Mouse (Mus musculus) yolk sac, embryonic 10.5 days (tissue): ENCODE data around the gene Khdrbs2.

Source experiments
- DNase-seq: peaks from one replicate; pipeline ENCODE4 v3.0.0-alpha.2; 2017; ENCODE audit warnings: low spot score

Gene Khdrbs2

GRCm38 (mm10) chr1:32172506-32173239 is at the start of gene Khdrbs2:
Khdrbs2 (plus strand) TSS chr1:32172714.
- DNase-seq: peak; percentile 73

- no peak for DNase-seq
Measured at GRCm38 (mm10) chr1:32174566-32174965, 2.1 kb downstream of the Khdrbs2 start.

GRCm38 (mm10) chr1:32199664-32200260 is 27.2 kb downstream of the Khdrbs2 start:
- no peak for DNase-seq

GRCm38 (mm10) chr1:32248443-32248842 is 75.9 kb downstream of the Khdrbs2 start:
- no peak for DNase-seq

GRCm38 (mm10) chr1:32249602-32250001 is 77.1 kb downstream of the Khdrbs2 start:
- no peak for DNase-seq

- no peak for DNase-seq
Measured at GRCm38 (mm10) chr1:32250337-32250736, 77.8 kb downstream of the Khdrbs2 start.

- DNase-seq: no peak
Measured at GRCm38 (mm10) chr1:32258942-32259341, 86.4 kb downstream of the Khdrbs2 start.

- no peak for DNase-seq
Measured at GRCm38 (mm10) chr1:32270519-32270918, 98.0 kb downstream of the Khdrbs2 start.

- no peak for DNase-seq
Measured at GRCm38 (mm10) chr1:32294702-32295101, 122.2 kb downstream of the Khdrbs2 start.

- no peak for DNase-seq
Measured at GRCm38 (mm10) chr1:32301391-32301790, 128.9 kb downstream of the Khdrbs2 start.

GRCm38 (mm10) chr1:32309074-32309473 is 136.6 kb downstream of the Khdrbs2 start:
- DNase-seq: no peak

GRCm38 (mm10) chr1:32309637-32310036 is 137.1 kb downstream of the Khdrbs2 start:
- no peak for DNase-seq

GRCm38 (mm10) chr1:32339108-32339507 is 166.6 kb downstream of the Khdrbs2 start:
- no peak for DNase-seq

- DNase-seq: no peak
Measured at GRCm38 (mm10) chr1:32347538-32347937, 175.0 kb downstream of the Khdrbs2 start.

GRCm38 (mm10) chr1:32352076-32352475 is 179.6 kb downstream of the Khdrbs2 start:
- DNase-seq: no peak

GRCm38 (mm10) chr1:32363539-32363938 is 191.0 kb downstream of the Khdrbs2 start:
- no peak for DNase-seq

- no peak for DNase-seq
Measured at GRCm38 (mm10) chr1:32397553-32397952, 225.0 kb downstream of the Khdrbs2 start.

GRCm38 (mm10) chr1:32407651-32408050 is 235.1 kb downstream of the Khdrbs2 start:
- no peak for DNase-seq

GRCm38 (mm10) chr1:32428410-32428809 is 255.9 kb downstream of the Khdrbs2 start:
- no peak for DNase-seq

GRCm38 (mm10) chr1:32429493-32429892 is 257.0 kb downstream of the Khdrbs2 start:
- peak; percentile 2 for DNase-seq

- no peak for DNase-seq
Measured at GRCm38 (mm10) chr1:32430516-32430915, 258.0 kb downstream of the Khdrbs2 start.

GRCm38 (mm10) chr1:32433118-32433517 is 260.6 kb downstream of the Khdrbs2 start:
- no peak for DNase-seq

- DNase-seq: no peak
Measured at GRCm38 (mm10) chr1:32443927-32444326, 271.4 kb downstream of the Khdrbs2 start.

- no peak for DNase-seq
Measured at GRCm38 (mm10) chr1:32463103-32463516, 290.6 kb downstream of the Khdrbs2 start.
